Mouse (Mus musculus) cerebral cortex, adult 2 months (tissue): ENCODE data around the gene Ap2s1.

Experiments used
- WGBS: fragments of 180-500 bp; shearing (Covaris S2); methylation state at CpG from one replicate; pipeline ENCODE4 v1.1.7; 2018; 5-methylcytosine and 5-hydroxymethylcytosine counted together

The Ap2s1 gene

GRCm38 (mm10) chr7:16738073-16738696 lies at the start of gene Ap2s1:
Gene Ap2s1 (plus strand): TSS chr7:16738410.
- 0% methylated on average over 34 of the region's 34 CpGs for WGBS

- 62% methylated on average over 5 of the region's 5 CpGs for WGBS
These were observed 49.0 kb upstream of the Ap2s1 start for GRCm38 (mm10) chr7:16689196-16689595.

GRCm38 (mm10) chr7:16695025-16695424 lies 43.2 kb upstream of the Ap2s1 start:
- 49% methylated on average over 3 of the region's 3 CpGs for WGBS

- WGBS = 38% methylated on average over 2 of the region's 2 CpGs
These were observed 39.2 kb upstream of the Ap2s1 start for GRCm38 (mm10) chr7:16699042-16699441.

DNA sequence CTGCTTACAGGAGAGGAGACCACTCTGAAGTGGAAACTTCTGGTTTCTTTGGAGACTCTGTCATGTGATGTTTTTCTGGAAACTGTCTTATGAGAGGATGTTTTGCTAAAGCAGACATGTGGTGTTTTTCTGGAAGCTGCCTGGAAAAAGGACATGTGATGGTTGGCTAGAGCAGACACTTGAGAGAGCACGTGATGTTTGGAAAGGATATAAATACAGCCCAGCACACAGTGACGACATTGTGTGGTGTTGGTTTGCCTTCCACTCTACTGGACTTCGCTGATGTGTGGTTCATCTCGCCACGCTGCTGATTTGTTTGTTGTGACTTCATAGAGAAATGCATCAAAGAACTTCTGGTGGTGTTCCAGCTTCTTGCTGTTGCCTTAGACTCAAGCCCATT lies 37.6 kb upstream of the Ap2s1 start:
- WGBS = 23% methylated on average over 5 of the region's 5 CpGs

GRCm38 (mm10) chr7:16706385-16706784 lies 31.8 kb upstream of the Ap2s1 start:
- 24% methylated on average over 9 of the region's 9 CpGs for WGBS

GRCm38 (mm10) chr7:16708244-16708643 lies 30.0 kb upstream of the Ap2s1 start:
- 58% methylated on average over 9 of the region's 9 CpGs for WGBS

GRCm38 (mm10) chr7:16710604-16711003 lies 27.6 kb upstream of the Ap2s1 start:
- WGBS = 82% methylated on average over 5 of the region's 5 CpGs

- 78% methylated on average over 13 of the region's 13 CpGs for WGBS
These were observed 25.4 kb upstream of the Ap2s1 start for GRCm38 (mm10) chr7:16712633-16713415.

GRCm38 (mm10) chr7:16716456-16717152 lies 21.6 kb upstream of the Ap2s1 start:
- 52% methylated on average over 8 of the region's 8 CpGs for WGBS

- 92% methylated on average over 2 of the region's 2 CpGs for WGBS
These were observed 16.6 kb upstream of the Ap2s1 start, which contains the start of gene Ceacam9 for GRCm38 (mm10) chr7:16721629-16722028. Gene Ceacam9 (plus strand): TSS chr7:16721929.

DNA sequence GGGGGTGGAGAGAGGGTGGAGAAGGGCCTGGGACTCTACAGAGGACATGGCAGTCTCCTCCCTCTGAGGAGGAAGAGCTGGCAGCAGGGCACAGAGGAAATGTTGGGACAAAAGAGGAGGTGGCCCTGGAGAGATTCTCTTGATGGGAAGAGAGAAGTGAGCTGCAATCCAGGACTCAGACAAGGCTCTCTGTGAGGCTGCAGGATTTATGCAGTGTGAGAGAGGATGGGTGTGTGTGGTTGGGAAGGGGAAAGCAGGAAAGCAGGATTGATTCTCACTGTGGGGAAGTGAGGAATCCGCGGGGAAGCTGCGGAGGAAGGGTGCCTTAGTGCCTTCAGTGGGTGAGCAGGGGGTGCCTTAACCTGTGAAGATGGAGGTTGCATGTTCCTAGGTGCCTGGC lies 15.7 kb upstream of the Ap2s1 start:
- 62% methylated on average over 3 of the region's 3 CpGs for WGBS

DNA sequence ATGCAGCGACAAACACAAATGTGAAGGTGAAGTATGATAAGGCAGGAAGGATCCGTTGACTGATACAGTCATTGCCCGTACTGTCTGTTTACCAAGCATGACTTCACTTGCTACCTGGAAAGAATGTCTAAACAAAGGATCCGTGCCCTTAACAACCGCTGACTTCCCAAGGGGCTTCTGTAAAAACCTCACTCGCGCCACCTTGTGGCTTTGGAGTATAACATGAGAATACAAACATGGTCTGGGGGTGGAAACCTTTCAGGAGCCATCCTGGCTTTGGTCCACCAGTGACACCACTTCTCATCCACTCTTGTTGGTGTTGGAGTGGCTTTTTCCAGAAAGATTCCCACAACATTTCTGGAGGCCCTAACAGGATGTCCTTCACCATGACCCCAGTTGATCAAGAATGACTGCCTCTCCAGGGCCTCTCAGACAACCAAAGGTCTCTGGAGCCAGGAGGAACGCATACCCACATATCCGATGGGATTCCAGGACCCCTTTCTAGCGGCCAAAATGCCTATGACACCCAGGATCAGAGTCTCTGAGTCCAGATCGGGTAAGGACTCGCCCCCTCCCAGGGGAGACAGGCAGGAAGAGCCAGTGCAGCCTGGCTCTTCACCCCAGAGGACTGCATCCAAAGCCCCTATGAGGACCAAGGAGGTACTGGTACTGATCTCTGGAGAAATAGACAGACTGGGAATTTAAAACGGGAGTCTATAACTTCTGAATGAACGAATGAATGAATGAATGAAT lies 9.4 kb upstream of the Ap2s1 start:
- 20% methylated on average over 14 of the region's 14 CpGs for WGBS

DNA sequence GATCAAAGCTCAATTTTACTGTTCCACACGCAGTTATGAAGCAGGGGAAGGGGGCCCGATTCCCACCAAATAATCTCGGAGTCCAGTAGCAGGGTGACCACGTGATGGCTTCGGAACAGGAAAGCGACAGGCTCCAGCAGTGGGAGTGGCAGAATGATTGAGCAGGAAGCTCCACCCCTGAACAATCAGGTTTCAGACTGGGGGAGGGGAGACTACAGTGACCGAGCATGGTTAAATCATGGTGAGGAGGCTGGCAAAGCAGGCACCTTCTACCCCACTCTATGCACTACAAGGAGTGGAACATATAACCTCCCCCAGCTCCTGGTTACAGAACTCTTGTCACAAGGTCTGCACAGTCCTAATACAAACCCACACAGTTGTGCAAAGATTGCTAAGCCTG lies 8.6 kb upstream of the Ap2s1 start:
- 8% methylated on average over 7 of the region's 7 CpGs for WGBS

- 96% methylated on average over 6 of the region's 6 CpGs for WGBS
These were observed 7.4 kb upstream of the Ap2s1 start for GRCm38 (mm10) chr7:16730791-16731190.

DNA sequence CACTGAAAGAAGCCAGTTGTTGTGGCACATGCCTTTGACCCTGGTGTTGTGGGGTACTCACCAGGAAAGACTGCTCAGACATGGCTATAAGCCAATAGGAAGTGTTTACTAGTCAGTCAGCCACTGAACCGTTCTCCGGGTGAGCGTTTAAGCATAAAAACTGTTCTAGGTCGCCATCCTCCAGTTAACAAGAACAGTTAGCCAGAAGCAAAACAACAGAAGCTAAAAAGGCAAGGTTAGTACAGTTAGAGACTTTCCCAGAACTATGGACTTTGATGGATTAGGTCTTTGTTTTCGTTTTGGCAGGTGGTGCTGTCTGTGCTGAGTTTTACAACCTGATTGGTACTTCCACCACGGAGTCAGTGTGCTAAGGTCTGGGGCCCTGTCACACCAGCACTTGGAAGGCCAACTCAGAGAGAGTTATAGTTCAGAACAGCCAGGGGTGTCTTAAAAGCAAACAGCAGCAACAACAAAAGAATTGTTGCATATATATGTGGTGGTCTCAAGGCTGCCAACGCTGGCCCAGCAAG lies 6.3 kb upstream of the Ap2s1 start:
- 64% methylated on average over 7 of the region's 7 CpGs for WGBS

DNA sequence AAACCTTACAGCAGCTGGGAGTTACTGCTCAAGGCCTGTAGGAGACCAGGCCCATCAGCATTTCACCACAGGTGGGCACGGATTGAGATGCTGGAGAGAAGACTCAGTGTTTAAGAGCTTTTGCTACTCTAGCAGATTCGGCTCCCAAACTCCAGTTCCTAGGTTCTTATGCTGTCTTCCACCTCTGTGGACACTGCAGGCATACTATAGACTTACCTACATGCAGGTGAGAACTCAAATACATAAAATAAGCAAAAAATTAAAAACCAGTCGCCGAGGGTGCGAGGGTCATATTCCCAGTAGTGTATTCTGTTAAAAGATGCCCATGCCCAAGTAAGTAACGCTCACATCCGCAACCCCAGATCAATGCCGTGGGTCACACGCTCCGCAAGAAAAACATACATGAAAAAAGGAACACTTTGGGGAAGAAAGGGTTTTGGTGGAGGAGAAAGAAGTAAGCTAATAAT lies 571 bp upstream of the Ap2s1 start:
- 46% methylated on average over 10 of the region's 10 CpGs for WGBS

- WGBS = 53% methylated on average over 10 of the region's 10 CpGs
These were observed 920 bp downstream of the Ap2s1 start for GRCm38 (mm10) chr7:16739056-16739604.

DNA sequence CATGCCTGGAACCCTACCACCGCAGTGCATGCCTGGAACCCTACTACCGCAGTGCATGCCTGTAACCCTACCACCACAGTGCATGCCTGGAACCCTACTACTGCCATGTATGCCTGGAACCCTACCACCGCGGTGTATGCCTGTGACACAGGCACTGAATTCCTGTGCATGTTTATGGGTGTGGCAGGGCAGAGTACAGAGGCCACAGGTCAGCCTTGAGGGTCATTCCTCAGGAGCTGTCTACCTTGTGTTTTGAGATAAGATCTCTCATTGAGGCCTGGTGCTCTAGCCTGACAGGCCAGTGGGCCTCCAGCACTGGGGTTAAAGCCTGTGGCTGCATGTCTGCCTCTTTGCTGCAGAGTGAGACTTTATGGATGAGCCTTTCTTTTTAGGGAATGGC lies 7.2 kb downstream of the Ap2s1 start:
- 96% methylated on average over 4 of the region's 4 CpGs for whole genome bisulfite sequencing

DNA sequence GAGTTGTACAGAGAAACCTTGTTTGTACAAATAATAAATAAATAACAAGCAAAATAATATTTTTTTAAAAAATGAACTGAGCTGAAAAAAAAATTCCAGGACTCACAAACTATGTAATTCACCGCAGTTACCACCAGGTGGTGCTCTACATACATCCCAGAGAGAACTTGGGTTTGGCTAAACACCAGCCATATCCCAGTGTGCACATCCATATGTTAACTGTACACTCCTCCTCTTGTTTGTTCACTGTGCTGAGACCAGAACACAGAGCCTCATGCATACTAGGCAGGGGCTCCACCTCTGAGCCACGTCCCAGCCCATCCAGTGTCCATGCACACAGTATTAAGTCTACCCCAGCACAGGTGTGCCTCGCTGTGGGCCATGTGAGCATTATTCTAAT lies 7.9 kb downstream of the Ap2s1 start:
- 57% methylated on average over 3 of the region's 3 CpGs for WGBS

- 66% methylated on average over 6 of the region's 6 CpGs for WGBS
These were observed 9.4 kb downstream of the Ap2s1 start for GRCm38 (mm10) chr7:16747656-16748055.
